Mouse (Mus musculus) limb, embryonic 15.5 days (tissue): Measurements from ENCODE around the gene Gm14180. TPM values are rescaled to one million over a fixed set of nuclear protein-coding genes. Genes with fewer than 3 reads are reported as not detected.
"Not testable (repeated sequence)": the region's sequence is repeated elsewhere in the genome, so short reads cannot be mapped to it uniquely, and the experiment has no call there.

Experiments
- ATAC-seq: fragments of 200-750 bp; cut with Nextera tagmentation; 2 replicates; pipeline ENCODE4 v1.8.0; 2017; ENCODE audit warnings: low read depth, moderate TSS enrichment; ENCODE audit not compliant: insufficient number of reproducible peaks, low FRiP score, low TSS enrichment
- H3K27ac ChIP-seq: fragments of 300-500 bp; sonication (generic); 2 replicates; pipeline ENCODE4 v1.5.1; 2015; ENCODE audit warnings: moderate library complexity, mild to moderate bottlenecking, inconsistent platforms
- H3K27me3 ChIP-seq: fragments of 300-500 bp; sonication (generic); 2 replicates; pipeline ENCODE4 v1.6.1; 2015; ENCODE audit warnings: inconsistent platforms
- H3K36me3 ChIP-seq: fragments of 300-500 bp; sonication (generic); 2 replicates; pipeline ENCODE4 v1.6.1; 2015; ENCODE audit warnings: inconsistent platforms
- H3K4me1 ChIP-seq: fragments of 300-500 bp; sonication (generic); 2 replicates; pipeline ENCODE4 v1.6.1; 2015; ENCODE audit warnings: inconsistent platforms
- H3K4me2 ChIP-seq: fragments of 300-500 bp; sonication (generic); 2 replicates; pipeline ENCODE4 v1.6.1; 2015; ENCODE audit warnings: mild to moderate bottlenecking, inconsistent platforms
- H3K4me3 ChIP-seq: fragments of 300-500 bp; sonication (generic); 2 replicates; pipeline ENCODE4 v1.5.1; 2015; ENCODE audit warnings: mild to moderate bottlenecking, inconsistent platforms
- H3K9ac ChIP-seq: fragments of 300-500 bp; sonication (generic); 2 replicates; pipeline ENCODE4 v1.6.1; 2015; ENCODE audit warnings: inconsistent platforms
- H3K9me3 ChIP-seq: fragments of 300-500 bp; sonication (generic); 2 replicates; pipeline ENCODE4 v1.6.1; 2016; ENCODE audit warnings: inconsistent platforms
- WGBS: fragments of 180-500 bp; shearing (Covaris S2); methylation state at CpG from one replicate; pipeline ENCODE4 v1.1.7; 2015; 5-methylcytosine and 5-hydroxymethylcytosine counted together
- polyA plus RNA-seq: library from polyadenylated mRNA; unstranded; fragments of >200 nt; fragmentation: Nextera tagmentation; extraction: Ambion mirVana; gene quantifications from 2 replicates; pipeline ENCODE4 v1.2.1, GENCODE M21; 2015

Gm14180 gene
- not detected in 2 replicates for polyA plus RNA-seq

DNA sequence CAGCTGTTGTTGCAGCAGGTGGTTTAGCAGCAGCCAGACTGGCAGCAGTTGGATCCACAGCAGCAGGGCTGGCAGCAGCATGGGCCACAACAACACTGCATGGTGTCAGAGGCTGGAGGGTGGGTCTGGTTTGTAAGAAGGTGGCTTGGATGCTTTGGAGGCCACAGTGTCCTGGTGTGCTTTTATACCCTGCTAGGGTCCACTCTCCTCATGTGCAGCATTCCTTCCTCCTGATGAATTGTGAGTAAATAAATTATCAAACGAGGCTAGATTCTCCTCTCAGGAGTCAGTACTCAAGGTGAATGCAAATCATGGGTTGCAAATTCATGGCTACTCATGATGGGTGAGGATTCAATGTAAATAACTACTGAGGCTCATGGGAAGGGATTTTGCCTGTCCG is at the start of gene Gm14180:
TSS of gene Gm14180 (minus strand) at position 101 of the 400 bp plus-strand sequence.
- no peaks in the 10 kb centered on the region for H3K4me1 ChIP-seq
- no peaks in the 10 kb centered on the region for H3K27me3 ChIP-seq
- no peak for ATAC-seq
- no peak within 1 kb of the TSS for H3K27ac ChIP-seq
- H3K9me3 ChIP-seq: no peaks in the 10 kb centered on the region
- H3K36me3 ChIP-seq: no peaks in the 10 kb centered on the region
- 63% methylated on average over 2 of the region's 2 CpGs for WGBS
- H3K9ac ChIP-seq: no peak within 1 kb of the TSS
- no peak within 1 kb of the TSS for H3K4me3 ChIP-seq
- no peak within 1 kb of the TSS for H3K4me2 ChIP-seq

DNA sequence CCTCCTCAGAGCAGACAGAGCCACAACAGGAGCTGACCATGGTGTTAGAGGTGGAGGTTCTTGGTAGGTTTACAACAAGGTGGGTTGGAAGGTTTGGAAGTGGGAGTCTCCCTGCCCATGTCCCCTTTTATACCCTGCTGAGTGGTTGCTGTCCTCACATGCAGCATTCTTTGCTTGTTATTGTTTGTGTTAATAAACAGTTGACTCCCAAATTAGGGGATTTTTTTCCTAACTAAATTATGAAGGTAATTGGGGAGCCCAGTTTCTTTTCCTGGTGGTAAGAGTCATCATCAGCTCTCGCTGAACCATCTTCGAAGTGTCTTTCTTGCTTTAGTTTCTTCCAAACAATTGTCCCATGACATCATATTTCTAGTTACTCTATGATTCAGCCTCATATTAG is 46.5 kb upstream of the Gm14180 start, which contains the start of gene Krtap4-8:
TSS of gene Krtap4-8 (minus strand) at position 101 of the 400 bp plus-strand sequence.
- 89% methylated on average over 2 of the region's 2 CpGs for WGBS
- H3K9me3 ChIP-seq: no peaks in the 10 kb centered on the region
- H3K27ac ChIP-seq: no peak within 1 kb of the TSS
- no peaks in the 10 kb centered on the region for H3K4me1 ChIP-seq
- H3K27me3 ChIP-seq: no peaks in the 10 kb centered on the region
- no peak within 1 kb of the TSS for H3K4me2 ChIP-seq
- no peak for ATAC-seq
- no peak within 1 kb of the TSS for H3K4me3 ChIP-seq
- no peak within 1 kb of the TSS for H3K9ac ChIP-seq
- H3K36me3 ChIP-seq: no peaks in the 10 kb centered on the region

DNA sequence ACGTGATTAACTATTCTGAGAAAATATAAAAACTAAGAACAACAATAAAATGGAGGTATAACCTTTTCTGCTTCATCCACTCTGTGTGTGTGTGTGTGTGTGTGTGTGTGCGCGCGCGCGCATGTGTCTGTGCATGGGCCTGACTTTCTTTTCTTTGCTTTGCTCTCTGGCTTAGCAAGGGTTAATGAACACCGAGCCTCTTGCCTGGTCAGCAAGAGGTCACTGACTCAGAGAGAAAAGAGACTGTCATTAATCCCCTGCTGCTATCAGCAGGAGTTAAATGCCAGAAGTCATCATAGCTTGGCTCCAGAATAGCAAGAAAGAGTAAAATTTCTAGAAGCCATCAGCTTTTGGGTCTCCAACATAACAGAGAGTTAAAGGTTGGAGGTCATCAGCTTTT is 44.3 kb upstream of the Gm14180 start:
- no peak overlapping the region for H3K4me3 ChIP-seq
- H3K9me3 ChIP-seq: no peaks in the 10 kb centered on the region
- no peak overlapping the region for H3K27ac ChIP-seq
- no peaks in the 10 kb centered on the region for H3K4me1 ChIP-seq
- H3K36me3 ChIP-seq: no peaks in the 10 kb centered on the region
- H3K27me3 ChIP-seq: no peaks in the 10 kb centered on the region
- H3K4me2 ChIP-seq: no peak overlapping the region
- ATAC-seq: no peak
- WGBS: 65% methylated on average over 7 of the region's 7 CpGs
- H3K9ac ChIP-seq: no peak overlapping the region

DNA sequence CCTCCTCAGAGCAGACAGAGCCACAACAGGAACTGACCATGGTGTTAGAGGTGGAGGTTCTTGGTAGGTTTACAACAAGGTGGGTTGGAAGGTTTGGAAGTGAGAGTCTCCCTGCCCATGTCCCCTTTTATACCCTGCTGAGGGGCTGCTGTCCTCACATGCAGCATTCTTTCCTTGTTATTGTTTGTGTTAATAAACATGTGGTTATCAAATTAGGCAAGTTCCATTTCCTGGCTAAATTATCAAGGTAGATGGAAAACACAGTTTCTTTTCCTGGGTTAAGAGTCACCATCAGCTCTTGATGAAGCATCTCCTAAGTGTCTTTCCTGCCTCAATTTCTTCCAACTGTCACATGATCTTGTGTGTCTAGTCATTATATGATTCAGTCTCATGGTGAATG is 38.7 kb upstream of the Gm14180 start, which contains the start of gene Gm11595:
TSS of gene Gm11595 (minus strand) at position 101 of the 400 bp plus-strand sequence.
- H3K27me3 ChIP-seq, H3K4me2 ChIP-seq, H3K9ac ChIP-seq, H3K4me1 ChIP-seq, H3K4me3 ChIP-seq, H3K36me3 ChIP-seq, H3K9me3 ChIP-seq, H3K27ac ChIP-seq, ATAC-seq: not testable (repeated sequence)

DNA sequence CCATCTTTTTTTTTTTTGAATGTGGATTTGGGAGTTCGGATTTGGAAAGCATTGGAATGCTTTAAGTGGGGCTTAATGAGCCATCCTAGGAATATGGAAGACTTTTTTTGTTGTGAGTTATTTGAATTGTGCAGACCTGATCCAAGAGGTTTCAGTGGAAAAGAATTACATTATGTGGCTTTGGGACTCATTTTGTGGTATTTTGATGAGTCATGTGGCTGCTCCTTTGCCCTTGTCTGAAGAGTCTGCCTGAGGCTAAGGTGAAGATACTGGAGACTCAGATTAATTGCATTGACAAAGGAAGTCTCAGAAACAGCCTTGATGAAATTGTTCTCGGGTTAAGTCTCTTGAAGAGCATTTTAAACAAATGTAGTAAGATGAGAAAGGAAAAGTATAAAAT is 34.3 kb upstream of the Gm14180 start:
- ATAC-seq: no peak
- H3K9me3 ChIP-seq: no peaks in the 10 kb centered on the region
- H3K4me3 ChIP-seq: no peak overlapping the region
- H3K27me3 ChIP-seq: no peaks in the 10 kb centered on the region
- no peak overlapping the region for H3K27ac ChIP-seq
- H3K4me2 ChIP-seq: no peak overlapping the region
- no peaks in the 10 kb centered on the region for H3K4me1 ChIP-seq
- no peak overlapping the region for H3K9ac ChIP-seq
- no peaks in the 10 kb centered on the region for H3K36me3 ChIP-seq
- WGBS: 63% methylated on average over 2 of the region's 2 CpGs

DNA sequence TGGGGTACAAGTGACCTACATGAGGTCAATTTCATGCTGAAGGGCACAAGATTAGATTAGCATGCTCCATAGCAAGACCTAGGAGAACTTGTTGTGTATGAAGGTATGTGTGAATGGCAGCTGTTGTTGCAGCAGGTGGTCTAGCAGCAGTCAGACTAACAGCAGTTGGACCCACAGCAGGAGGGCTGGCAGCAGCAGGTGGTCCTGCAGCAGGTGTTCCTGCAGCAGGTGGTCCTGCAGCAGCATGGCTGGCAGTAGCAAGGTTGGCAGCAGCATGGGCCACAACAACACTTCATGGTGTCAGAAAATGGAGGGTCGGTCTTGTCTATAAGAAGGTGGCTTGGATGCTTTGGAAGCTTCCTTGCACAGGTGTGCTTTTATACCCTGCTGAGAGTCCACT is 24.8 kb upstream of the Gm14180 start:
- Histone ChIP-seq H3K9me3 (no peaks in the 10 kb centered on the region), H3K27ac (no peak overlapping the region), H3K4me2 (no peak overlapping the region), H3K36me3 (no peaks in the 10 kb centered on the region), H3K4me3 (no peak overlapping the region), H3K9ac (no peak overlapping the region), H3K27me3 (no peaks in the 10 kb centered on the region), H3K4me1 (no peaks in the 10 kb centered on the region)
- no peak for ATAC-seq
- 93% methylated on average over 1 of the region's 1 CpGs for WGBS

DNA sequence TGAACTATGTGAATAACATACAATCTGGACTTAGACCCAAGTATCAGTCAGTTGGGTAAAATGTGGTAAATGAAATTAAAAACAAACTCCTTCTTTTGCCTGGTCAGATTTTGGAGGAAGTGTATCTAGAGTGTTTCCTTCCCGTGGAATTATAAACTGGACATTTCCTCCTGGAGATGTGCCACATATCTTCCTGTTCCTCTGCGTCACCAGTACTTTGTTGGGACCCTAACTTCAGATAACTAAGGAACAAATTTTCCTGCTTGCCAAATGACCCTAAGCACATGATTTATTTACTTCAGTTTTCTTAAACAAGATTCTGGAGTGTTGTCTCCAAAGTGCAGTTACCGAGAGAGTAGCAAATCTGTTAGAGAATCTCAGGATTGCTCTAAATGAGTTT is 9.9 kb upstream of the Gm14180 start:
- H3K36me3 ChIP-seq: no peaks in the 10 kb centered on the region
- WGBS: 85% methylated on average over 3 of the region's 3 CpGs
- H3K4me3 ChIP-seq: no peak overlapping the region
- no peaks in the 10 kb centered on the region for H3K27me3 ChIP-seq
- no peak overlapping the region for H3K4me2 ChIP-seq
- H3K27ac ChIP-seq: no peak overlapping the region
- no peaks in the 10 kb centered on the region for H3K9me3 ChIP-seq
- H3K4me1 ChIP-seq: no peaks in the 10 kb centered on the region
- no peak overlapping the region for H3K9ac ChIP-seq
- ATAC-seq: no peak

DNA sequence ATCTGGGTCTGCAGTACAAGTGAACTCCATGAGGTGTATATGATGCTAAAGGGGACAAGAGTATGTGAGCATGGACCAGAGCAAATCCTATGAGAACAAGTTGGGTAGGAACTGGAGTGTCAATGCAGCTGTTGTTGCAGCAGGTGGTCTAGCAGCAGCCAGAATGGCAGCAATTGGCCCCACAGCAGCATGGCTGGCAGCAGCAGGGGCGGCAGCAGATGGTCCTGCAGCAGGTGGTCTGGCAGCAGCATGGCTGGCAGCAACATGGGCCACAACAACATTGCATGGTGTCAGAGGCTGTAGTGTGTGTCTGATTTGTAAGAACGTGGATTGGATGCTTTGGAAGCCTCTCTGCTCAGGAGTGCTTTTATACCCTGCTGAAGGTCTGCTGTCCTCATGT is 10.0 kb downstream of the Gm14180 start:
- no peak for ATAC-seq
- H3K9me3 ChIP-seq: no peaks in the 10 kb centered on the region
- H3K27ac ChIP-seq: no peak overlapping the region
- H3K4me3 ChIP-seq: no peak overlapping the region
- H3K4me1 ChIP-seq: no peaks in the 10 kb centered on the region
- WGBS: 71% methylated on average over 2 of the region's 2 CpGs
- no peak overlapping the region for H3K4me2 ChIP-seq
- H3K36me3 ChIP-seq: no peaks in the 10 kb centered on the region
- no peaks in the 10 kb centered on the region for H3K27me3 ChIP-seq
- H3K9ac ChIP-seq: no peak overlapping the region

DNA sequence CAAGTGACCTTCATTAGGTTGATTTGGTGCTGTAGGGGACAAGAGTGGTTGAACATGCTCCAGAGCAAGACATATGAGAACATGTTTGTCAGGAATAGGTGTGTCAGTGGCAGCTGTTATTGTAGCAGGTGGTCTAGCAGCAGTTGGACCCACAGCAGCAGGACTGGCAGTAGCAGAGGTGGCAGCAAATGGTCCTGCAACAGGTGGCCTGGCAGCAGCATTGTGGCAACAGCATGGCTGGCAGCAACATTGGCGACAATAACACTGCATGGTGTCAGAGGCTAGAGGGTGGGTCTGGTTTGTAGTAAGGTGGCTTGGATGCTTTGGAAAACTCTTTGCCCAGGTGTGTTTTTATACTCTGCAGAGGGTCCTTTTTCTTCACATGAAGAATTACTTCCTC is 15.3 kb downstream of the Gm14180 start:
- Histone ChIP-seq H3K9ac (no peak overlapping the region), H3K4me3 (no peak overlapping the region), H3K36me3 (no peaks in the 10 kb centered on the region), H3K4me2 (no peak overlapping the region), H3K27me3 (no peaks in the 10 kb centered on the region), H3K27ac (no peak overlapping the region), H3K9me3 (no peaks in the 10 kb centered on the region), H3K4me1 (no peaks in the 10 kb centered on the region)
- no peak for ATAC-seq
- 79% methylated on average over 1 of the region's 1 CpGs for WGBS

DNA sequence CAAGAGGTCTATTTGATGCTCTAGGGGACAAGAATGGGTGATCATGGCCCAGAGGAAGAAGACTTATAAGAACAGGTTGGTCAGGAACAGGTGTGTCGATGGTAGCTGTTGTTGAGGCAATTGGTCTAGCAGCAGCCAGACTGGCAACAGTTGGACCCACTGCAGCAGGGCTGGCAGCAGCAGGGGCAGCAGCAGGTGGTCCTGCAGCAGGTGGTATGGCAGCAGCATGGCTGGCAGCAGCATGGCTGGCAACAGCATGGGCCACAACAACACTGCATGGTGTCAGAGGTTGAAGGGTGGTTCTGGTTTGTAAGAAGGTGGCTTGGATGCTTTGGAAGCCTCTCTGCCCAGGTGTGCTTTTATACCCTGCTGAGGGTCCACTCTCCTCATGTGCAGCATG is 43.6 kb downstream of the Gm14180 start, which contains the start of gene Gm14190:
TSS of gene Gm14190 (minus strand) at position 278 of the 400 bp plus-strand sequence.
- H3K4me1 ChIP-seq: no peaks in the 10 kb centered on the region
- ATAC-seq: no peak
- WGBS: 91% methylated on average over 1 of the region's 1 CpGs
- no peak within 1 kb of the TSS for H3K27ac ChIP-seq
- no peak within 1 kb of the TSS for H3K4me2 ChIP-seq
- no peak within 1 kb of the TSS for H3K4me3 ChIP-seq
- H3K27me3 ChIP-seq: no peaks in the 10 kb centered on the region
- no peaks in the 10 kb centered on the region for H3K36me3 ChIP-seq
- H3K9ac ChIP-seq: no peak within 1 kb of the TSS
- no peaks in the 10 kb centered on the region for H3K9me3 ChIP-seq

DNA sequence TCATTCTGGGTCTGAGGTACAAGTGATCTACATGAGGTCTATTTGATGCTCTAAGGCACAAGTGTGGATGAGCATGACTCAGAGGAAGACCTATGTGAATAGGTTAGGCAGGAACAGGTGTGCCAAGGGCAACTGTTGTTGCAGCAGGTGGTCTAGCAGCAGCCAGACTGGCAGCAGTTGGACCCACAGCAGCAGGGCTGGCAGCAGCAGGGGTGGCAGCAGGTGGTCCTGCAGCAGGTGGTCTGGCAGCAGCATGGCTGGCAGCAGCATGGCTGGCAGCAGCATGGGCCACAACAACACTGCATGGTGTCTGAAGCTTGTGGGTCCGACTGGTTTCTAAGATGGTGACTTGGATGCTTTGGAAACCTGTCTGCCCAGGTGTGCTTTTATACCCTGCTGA is 48.9 kb downstream of the Gm14180 start:
- H3K9me3 ChIP-seq, H3K4me1 ChIP-seq, H3K27ac ChIP-seq, H3K4me3 ChIP-seq, H3K27me3 ChIP-seq, H3K9ac ChIP-seq, H3K4me2 ChIP-seq, ATAC-seq, H3K36me3 ChIP-seq: not testable (repeated sequence)
- WGBS: 55% methylated on average over 1 of the region's 1 CpGs
